ENCODE assay signal across 12 mouse cellular contexts in the genomic region with DNA sequence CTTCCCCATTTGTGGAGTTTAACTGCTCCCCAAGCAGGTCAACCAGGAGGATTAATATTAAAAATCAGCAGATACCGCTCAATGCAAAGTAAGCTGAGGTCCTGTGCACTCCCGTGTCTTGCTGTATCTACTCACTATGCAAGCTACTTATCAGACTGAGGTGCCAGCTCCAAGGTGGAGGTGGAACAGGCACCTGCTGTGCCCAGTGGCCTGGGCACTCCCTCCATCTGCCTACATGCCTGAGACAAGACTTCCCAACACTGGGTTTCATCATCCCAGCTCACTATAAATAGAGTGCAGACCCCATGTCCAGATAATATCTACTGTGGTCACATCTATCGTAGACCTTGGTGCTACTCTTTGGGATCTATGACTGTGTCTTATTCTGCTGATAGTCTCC.
"Had no signal": no experiment of that assay in that cellular context is flagged by ENCODE, and none has a peak within 500 bp of the region (broad histone marks: within the 10 kb centered on the region; RNA-seq: fewer than 3 reads in every experiment).

No protein-coding gene starts in this region.

- DNase-seq: left cerebral cortex, postnatal 4 days; liver; liver, embryonic 13.5 days; liver, postnatal 0 days; lung, adult 18-20 months; lung, adult 2 months; lung, embryonic 14.5 days; lung, postnatal 10 days; lung, postnatal 14 days; lung, postnatal 36 days; lung, postnatal 4 days; midbrain, embryonic 14.5 days had no signal
